Mouse (Mus musculus) CH12.LX (cell line): ENCODE measurements at regions not wholly inside any gene's neighbourhood (a gene's known extent, or its start where the extent isn't known, plus 50 kb on each side); places are given as distances from the start of the nearest gene placed in this dataset.

Experiments used
- DNase-seq: peaks from one replicate; pipeline ENCODE4 v3.0.0-alpha.2; 2013; ENCODE audit errors: extremely low read depth
- H3K27ac ChIP-seq: 2 replicates; pipeline ENCODE4 v1.5.1; 2012; ENCODE audit warnings: low read depth, mild to moderate bottlenecking, control low read depth, moderate library complexity; ENCODE audit not compliant: insufficient read depth
- H3K27me3 ChIP-seq: replicated peaks from 2 replicates; pipeline ENCODE3; 2012; ENCODE audit warnings: inconsistent platforms
- H3K36me3 ChIP-seq, 2 experiments: replicated peaks in 1 of 2; 2 replicates each; pipeline versions ENCODE3 to v1.6.1; 2012; ENCODE audit warnings: inconsistent platforms in 1 of 2, low read length in 1 of 2, mild to moderate bottlenecking in 1 of 2, mixed read lengths in 1 of 2, moderate library complexity in 1 of 2; ENCODE audit not compliant: control insufficient read depth in 1 of 2, insufficient read depth in 1 of 2
- H3K4me1 ChIP-seq, 2 experiments: 2 replicates each; pipeline ENCODE4 v1.6.1; 2012; ENCODE audit warnings: inconsistent platforms in 1 of 2, moderate library complexity in 1 of 2; ENCODE audit not compliant: insufficient read depth in 2 of 2, control insufficient read depth in 1 of 2
- H3K4me2 ChIP-seq: 2 replicates; pipeline ENCODE4 v1.6.1; 2012; ENCODE audit warnings: low read depth, mild to moderate bottlenecking, control low read depth; ENCODE audit not compliant: poor library complexity, insufficient read depth, severe bottlenecking
- H3K4me3 ChIP-seq, 3 experiments: fragments of 150-350 bp in 1 of 3; sonication (generic) in 1 of 3; replicated peaks in 1 of 3; 2 replicates each; pipeline versions ENCODE3 to v1.5.1; 2011 to 2012; ENCODE audit warnings: low read depth in 2 of 3, low read length in 2 of 3, mild to moderate bottlenecking in 2 of 3, moderate library complexity in 2 of 3, control low read depth in 1 of 3, improper control_type of control experiment in 1 of 3, inconsistent platforms in 1 of 3, mixed read lengths in 1 of 3; ENCODE audit not compliant: poor library complexity in 1 of 3
- H3K79me2 ChIP-seq: replicated peaks from 2 replicates; pipeline ENCODE4 v1.6.1; 2012; ENCODE audit warnings: mild to moderate bottlenecking, moderate library complexity; ENCODE audit not compliant: control insufficient read depth, poor library complexity, insufficient read depth, severe bottlenecking; ENCODE audit errors: extremely low read depth
- H3K9ac ChIP-seq: 2 replicates; pipeline ENCODE4 v1.6.1; 2012; ENCODE audit warnings: low read depth, mild to moderate bottlenecking, control low read depth, moderate library complexity; ENCODE audit not compliant: insufficient read depth
- H3K9me3 ChIP-seq: replicated peaks from 2 replicates; pipeline ENCODE3; 2012; ENCODE audit warnings: low read length, inconsistent platforms, mixed read lengths
- BHLHE40 ChIP-seq: IDR thresholded peaks from 2 replicates; pipeline ENCODE4 v1.6.1; 2011; ENCODE audit warnings: mild to moderate bottlenecking, low read depth, low read length, improper control_type of control experiment
- CHD2 ChIP-seq: IDR thresholded peaks from 2 replicates; pipeline ENCODE4 v1.6.1; 2011; ENCODE audit warnings: low read length, improper control_type of control experiment
- CTCF ChIP-seq, 2 experiments: IDR thresholded peaks in 1 of 2; conservative IDR thresholded peaks in 1 of 2; 2 replicates each; pipeline ENCODE4 v1.5.1; 2011 to 2012; ENCODE audit warnings: low read depth in 2 of 2, low read length in 2 of 2, improper control_type of control experiment in 1 of 2, inconsistent platforms in 1 of 2, mild to moderate bottlenecking in 1 of 2, moderate library complexity in 1 of 2
- E2F4 ChIP-seq: IDR thresholded peaks from 2 replicates; pipeline ENCODE4 v1.6.1; 2011; ENCODE audit warnings: low read depth, low read length, improper control_type of control experiment; ENCODE audit not compliant: insufficient replicate concordance
- EP300 ChIP-seq: IDR thresholded peaks from 2 replicates; pipeline ENCODE4 v1.6.1; 2011; ENCODE audit warnings: low read length, improper control_type of control experiment
- HCFC1 ChIP-seq: IDR thresholded peaks from 2 replicates; pipeline ENCODE4 v1.6.1; 2012; ENCODE audit warnings: low read depth, mild to moderate bottlenecking, inconsistent platforms, low read length, improper control_type of control experiment
- JUN ChIP-seq: IDR thresholded peaks from 2 replicates; pipeline ENCODE4 v1.6.1; 2011; ENCODE audit warnings: low read depth, mild to moderate bottlenecking, low read length, improper control_type of control experiment, moderate library complexity; ENCODE audit not compliant: insufficient read depth
- JUND ChIP-seq: conservative IDR thresholded peaks from 2 replicates; pipeline ENCODE4 v1.6.1; 2011; ENCODE audit warnings: low read depth, low read length, improper control_type of control experiment
- MAFK ChIP-seq: IDR thresholded peaks from 2 replicates; pipeline ENCODE4 v1.6.1; 2011; ENCODE audit warnings: low read length, improper control_type of control experiment; ENCODE audit not compliant: insufficient replicate concordance
- MAX ChIP-seq: IDR thresholded peaks from 2 replicates; pipeline ENCODE4 v1.6.1; 2011; ENCODE audit warnings: low read length, improper control_type of control experiment
- MYC ChIP-seq: IDR thresholded peaks from 2 replicates; pipeline ENCODE4 v1.6.1; 2011; ENCODE audit warnings: low read depth, mild to moderate bottlenecking, improper control_type of control experiment, low read length
- PAX5 ChIP-seq: IDR thresholded peaks from 2 replicates; pipeline ENCODE4 v1.6.1; 2012; ENCODE audit warnings: low read length, inconsistent platforms, mixed read lengths
- RAD21 ChIP-seq: IDR thresholded peaks from 2 replicates; pipeline ENCODE4 v1.6.1; 2011; ENCODE audit warnings: low read depth, mild to moderate bottlenecking, low read length, improper control_type of control experiment, moderate library complexity
- SIN3A ChIP-seq: IDR thresholded peaks from 2 replicates; pipeline ENCODE4 v1.6.1; 2012; ENCODE audit warnings: low read length, improper control_type of control experiment, inconsistent platforms
- TBP ChIP-seq: conservative IDR thresholded peaks from 2 replicates; pipeline ENCODE4 v1.6.1; 2011; ENCODE audit warnings: low read depth, low read length, improper control_type of control experiment
- UBTF ChIP-seq: IDR thresholded peaks from 2 replicates; pipeline ENCODE4 v1.6.1; 2012; ENCODE audit warnings: low read depth, mild to moderate bottlenecking, inconsistent platforms, low read length, improper control_type of control experiment, moderate library complexity
- USF2 ChIP-seq: conservative IDR thresholded peaks from 2 replicates; pipeline ENCODE4 v1.6.1; 2011; ENCODE audit warnings: low read depth, low read length, improper control_type of control experiment
- ZKSCAN1 ChIP-seq: IDR thresholded peaks from 2 replicates; pipeline ENCODE4 v1.6.1; 2012; ENCODE audit warnings: low read depth, inconsistent platforms, low read length, improper control_type of control experiment, borderline replicate concordance
- ZMIZ1 ChIP-seq: IDR thresholded peaks from 2 replicates; pipeline ENCODE4 v1.6.1; 2012; ENCODE audit warnings: low read depth, mild to moderate bottlenecking, inconsistent platforms, low read length, improper control_type of control experiment
- dilution Hi-C: fragments of 300-500 bp; cut with MboI; formaldehyde crosslinking; loops from 2 replicates; pipeline ENCODE4 v1.14.3; 2020; ENCODE audit warnings: low sequenced_read_pairs; ENCODE audit not compliant: extremely low pct_unique_long_range_greater_than_20kb, extremely low pct_ligation_motif_present
- in situ Hi-C: fragments of 300-500 bp; cut with MboI; formaldehyde crosslinking; loops from 3 replicates; pipeline ENCODE4 v1.14.3; 2019; ENCODE audit warnings: low sequenced_read_pairs, low pct_ligation_motif_present, low pct_unique_long_range_greater_than_20kb, mixed read lengths

GRCm38 (mm10) chr13:59393231-59393938, 191.6 kb downstream of the Agtpbp1 start:
- no peak overlapping the region for H3K4me3 ChIP-seq
- peaks cover 23% of the 10 kb centered on the region for H3K27me3 ChIP-seq
- H3K79me2 ChIP-seq = no peaks in the 10 kb centered on the region
- no peak overlapping the region for H3K9ac ChIP-seq
- in situ Hi-C loops = no loop called here
- DNase-seq = no peak
- H3K4me1 ChIP-seq = no peaks in the 10 kb centered on the region
- H3K4me2 ChIP-seq = no peak overlapping the region
- no peaks in the 10 kb centered on the region for H3K36me3 ChIP-seq
- no peak overlapping the region for H3K27ac ChIP-seq
- dilution Hi-C loops = no loop called here
- no peaks in the 10 kb centered on the region for H3K9me3 ChIP-seq
- TF ChIP-seq CHD2 = no peak
- TF ChIP-seq RAD21 = no peak

GRCm38 (mm10) chr13:59392828-59393227, 192.2 kb downstream of the Agtpbp1 start:
- in situ Hi-C loops = no loop called here
- no peak for DNase-seq
- H3K27me3 ChIP-seq = peaks cover 19% of the 10 kb centered on the region
- no peaks in the 10 kb centered on the region for H3K36me3 ChIP-seq
- no peak overlapping the region for H3K4me2 ChIP-seq
- dilution Hi-C loops = no loop called here
- H3K9me3 ChIP-seq = peaks cover 6% of the 10 kb centered on the region
- no peak overlapping the region for H3K4me3 ChIP-seq
- no peak overlapping the region for H3K27ac ChIP-seq
- TF ChIP-seq MAFK (no peak), E2F4 (no peak), TBP (no peak), EP300 (no peak), UBTF (no peak), SIN3A (no peak), BHLHE40 (no peak), MYC (no peak), PAX5 (no peak), CTCF (conservative IDR thresholded peaks at IDR 0.05 in 1 of 2, IDR thresholded peaks at IDR 0.05 in 1 of 2; ENCODE audit: low read depth in 2 of 2, low read length in 2 of 2) (no peak)
- no peaks in the 10 kb centered on the region for H3K79me2 ChIP-seq
- no peaks in the 10 kb centered on the region for H3K4me1 ChIP-seq
- H3K9ac ChIP-seq = no peak overlapping the region

GRCm38 (mm10) chr13:59387627-59388325, 197.3 kb downstream of the Agtpbp1 start:
- dilution Hi-C loops = no loop called here
- in situ Hi-C loops = no loop called here

More at GRCm38 (mm10) chr13:59387627-59388325, 197.3 kb downstream of the Agtpbp1 start:
- Histone ChIP-seq H3K4me1 (no peaks in the 10 kb centered on the region), H3K36me3 (no peaks in the 10 kb centered on the region), H3K27ac (no peak overlapping the region), H3K9me3 (peaks cover 15% of the 10 kb centered on the region), H3K9ac (no peak overlapping the region), H3K79me2 (no peaks in the 10 kb centered on the region), H3K27me3 (no peaks in the 10 kb centered on the region), H3K4me2 (no peak overlapping the region), H3K4me3 (no peak overlapping the region)
- no peak for DNase-seq
- no peak for TF ChIP-seq USF2
- no peak for TF ChIP-seq JUN
- no peak for TF ChIP-seq CHD2
- TF ChIP-seq MAX = no peak
- TF ChIP-seq HCFC1 = no peak
- no peak for TF ChIP-seq MYC
- no peak for TF ChIP-seq ZKSCAN1
- TF ChIP-seq TBP = no peak
- no peak for TF ChIP-seq JUND
- TF ChIP-seq ZMIZ1 = no peak
- TF ChIP-seq EP300 = no peak
